Mouse (Mus musculus) megakaryocyte, embryonic 14.5 days (primary cell): ENCODE results near the gene Lama5. TPM values are rescaled to one million over a fixed set of nuclear protein-coding genes. Genes with fewer than 3 reads are reported as not detected.
"Not testable (repeated sequence)": the region's sequence is repeated elsewhere in the genome, so short reads cannot be mapped to it uniquely, and the experiment has no call there.

Experiments used
- H3K27me3 ChIP-seq: replicated peaks from 2 replicates; pipeline ENCODE3; 2012; ENCODE audit warnings: inconsistent platforms
- H3K36me3 ChIP-seq: replicated peaks from 2 replicates; pipeline ENCODE3; 2012; ENCODE audit warnings: low read length, inconsistent platforms, mixed read lengths
- H3K4me1 ChIP-seq: 2 replicates; pipeline ENCODE4 v1.6.1; 2012; ENCODE audit warnings: inconsistent platforms
- H3K4me3 ChIP-seq: replicated peaks from 2 replicates; pipeline ENCODE3; 2012; ENCODE audit warnings: moderate library complexity, mild to moderate bottlenecking, inconsistent platforms
- H3K9me3 ChIP-seq: 2 replicates; pipeline ENCODE4 v1.6.1; 2012; ENCODE audit warnings: inconsistent platforms
- FLI1 ChIP-seq: IDR thresholded peaks from 2 replicates; pipeline ENCODE4 v1.6.1; 2012; ENCODE audit warnings: low read length, inconsistent platforms, mixed read lengths
- GATA1 ChIP-seq: IDR thresholded peaks from 3 replicates; pipeline ENCODE4 v1.6.1; 2012; ENCODE audit warnings: mixed read lengths, low read length, inconsistent platforms, borderline replicate concordance
- polyA plus RNA-seq: library from polyadenylated mRNA; stranded (reverse); fragments of >175 nt; gene quantifications from 2 replicates; pipeline ENCODE4 v1.2.3, GENCODE M21; 2012; ENCODE audit warnings: low replicate concordance; ENCODE audit not compliant: insufficient read depth

Lama5 gene
- polyA plus RNA-seq, 1 experiment, result 3.4 TPM

- peaks cover 90% of the 10 kb centered on the region for H3K36me3 ChIP-seq
- TF ChIP-seq GATA1, result no peak
- no peak for TF ChIP-seq FLI1
- H3K4me3 ChIP-seq, result no peak overlapping the region
- H3K4me1 ChIP-seq, result peaks cover 47% of the 10 kb centered on the region
- H3K9me3 ChIP-seq, result no peaks in the 10 kb centered on the region
- H3K27me3 ChIP-seq, result no peaks in the 10 kb centered on the region
Measured at GRCm38 (mm10) chr2:180262441-180262840, 36.8 kb upstream of the Lama5 start.

- peaks cover 47% of the 10 kb centered on the region for H3K4me1 ChIP-seq
- no peak overlapping the region for H3K4me3 ChIP-seq
- H3K27me3 ChIP-seq, result no peaks in the 10 kb centered on the region
- no peaks in the 10 kb centered on the region for H3K9me3 ChIP-seq
- peaks cover 85% of the 10 kb centered on the region for H3K36me3 ChIP-seq
- TF ChIP-seq FLI1 (no peak), GATA1 (no peak)
Measured at GRCm38 (mm10) chr2:180261901-180262300, 36.2 kb upstream of the Lama5 start.

GRCm38 (mm10) chr2:180260610-180261480, 35.2 kb upstream of the Lama5 start:
- Histone ChIP-seq H3K36me3 (peaks cover 74% of the 10 kb centered on the region), H3K4me3 (peak overlapping the region; percentile 46), H3K4me1 (peaks cover 55% of the 10 kb centered on the region), H3K27me3 (no peaks in the 10 kb centered on the region), H3K9me3 (no peaks in the 10 kb centered on the region)
- TF ChIP-seq GATA1 (no peak), FLI1 (no peak)

GRCm38 (mm10) chr2:180259826-180260609, 34.4 kb upstream of the Lama5 start:
- H3K9me3 ChIP-seq, H3K27me3 ChIP-seq, H3K4me3 ChIP-seq: not testable (repeated sequence)
- H3K4me1 ChIP-seq, result peaks cover 63% of the 10 kb centered on the region
- H3K36me3 ChIP-seq, result peaks cover 69% of the 10 kb centered on the region

GRCm38 (mm10) chr2:180258951-180259484, 33.4 kb upstream of the Lama5 start:
- not testable (repeated sequence) for H3K9me3 ChIP-seq, H3K27me3 ChIP-seq, H3K4me3 ChIP-seq
- peaks cover 65% of the 10 kb centered on the region for H3K4me1 ChIP-seq
- peaks cover 59% of the 10 kb centered on the region for H3K36me3 ChIP-seq

- TF ChIP-seq FLI1 (no peak), GATA1 (no peak)
- H3K9me3 ChIP-seq, result no peaks in the 10 kb centered on the region
- H3K36me3 ChIP-seq, result peaks cover 51% of the 10 kb centered on the region
- peaks cover 65% of the 10 kb centered on the region for H3K4me1 ChIP-seq
- H3K27me3 ChIP-seq, result no peaks in the 10 kb centered on the region
- H3K4me3 ChIP-seq, result peak overlapping the region; percentile 91
Measured at GRCm38 (mm10) chr2:180257963-180258865, 32.6 kb upstream of the Lama5 start.

- peaks cover 63% of the 10 kb centered on the region for H3K4me1 ChIP-seq
- no peaks in the 10 kb centered on the region for H3K9me3 ChIP-seq
- peak within 1 kb of the TSS; percentile 91 for H3K4me3 ChIP-seq
- peaks cover 40% of the 10 kb centered on the region for H3K36me3 ChIP-seq
- H3K27me3 ChIP-seq, result no peaks in the 10 kb centered on the region
- TF ChIP-seq FLI1, result peak; percentile 42; the same call in 1 of the 2 replicates
- no peak for TF ChIP-seq GATA1
Measured at GRCm38 (mm10) chr2:180257001-180257521, 31.4 kb upstream of the Lama5 start, which contains the start of gene Rps21. Gene Rps21 (plus strand): TSS chr2:180257377.

GRCm38 (mm10) chr2:180256296-180257000, 30.8 kb upstream of the Lama5 start:
- H3K27me3 ChIP-seq, result no peaks in the 10 kb centered on the region
- H3K9me3 ChIP-seq, result no peaks in the 10 kb centered on the region
- H3K4me1 ChIP-seq, result peaks cover 63% of the 10 kb centered on the region
- peak overlapping the region; percentile 91 for H3K4me3 ChIP-seq
- TF ChIP-seq FLI1 (no peak), GATA1 (no peak)
- peaks cover 33% of the 10 kb centered on the region for H3K36me3 ChIP-seq

GRCm38 (mm10) chr2:180255701-180256100, 30.0 kb upstream of the Lama5 start:
- Histone ChIP-seq H3K36me3 (peaks cover 26% of the 10 kb centered on the region), H3K9me3 (no peaks in the 10 kb centered on the region), H3K27me3 (no peaks in the 10 kb centered on the region), H3K4me1 (peaks cover 62% of the 10 kb centered on the region), H3K4me3 (peak overlapping the region; percentile 67)
- TF ChIP-seq GATA1 (no peak), FLI1 (no peak)
